Mouse (Mus musculus) liver, embryonic 13.5 days (tissue): ENCODE measurements at regions not wholly inside any gene's neighbourhood (a gene's known extent, or its start where the extent isn't known, plus 50 kb on each side); places are given as distances from the start of the nearest gene placed in this dataset.

Experiments
- ATAC-seq: fragments of 200-750 bp; cut with Nextera tagmentation; 2 replicates; pipeline ENCODE4 v1.8.0; 2017; ENCODE audit warnings: low read depth, mild to moderate bottlenecking, moderate number of reproducible peaks, moderate library complexity
- DNase-seq: peaks from one replicate; pipeline ENCODE4 v3.0.0; 2022
- H3K27ac ChIP-seq: fragments of 300-500 bp; sonication (generic); 2 replicates; pipeline ENCODE4 v1.5.1; 2015; ENCODE audit warnings: moderate library complexity, mild to moderate bottlenecking, inconsistent platforms
- H3K27me3 ChIP-seq: fragments of 300-500 bp; sonication (generic); 2 replicates; pipeline ENCODE4 v1.6.1; 2015; ENCODE audit warnings: mild to moderate bottlenecking, inconsistent platforms
- H3K36me3 ChIP-seq: fragments of 300-500 bp; sonication (generic); 2 replicates; pipeline ENCODE4 v1.6.1; 2015; ENCODE audit warnings: mild to moderate bottlenecking, inconsistent platforms
- H3K4me1 ChIP-seq: fragments of 300-500 bp; sonication (generic); replicated peaks from 2 replicates; pipeline ENCODE4 v1.6.1; 2015; ENCODE audit warnings: inconsistent platforms
- H3K4me2 ChIP-seq: fragments of 300-500 bp; sonication (generic); 2 replicates; pipeline ENCODE4 v1.6.1; 2015; ENCODE audit warnings: inconsistent platforms, mild to moderate bottlenecking, moderate library complexity
- H3K4me3 ChIP-seq: fragments of 300-500 bp; sonication (generic); replicated peaks from 2 replicates; pipeline ENCODE4 v1.5.1; 2015; ENCODE audit warnings: mild to moderate bottlenecking, inconsistent platforms
- H3K9ac ChIP-seq: fragments of 300-500 bp; sonication (generic); 2 replicates; pipeline ENCODE4 v1.6.1; 2015; ENCODE audit warnings: mild to moderate bottlenecking, inconsistent platforms
- H3K9me3 ChIP-seq: fragments of 300-500 bp; sonication (generic); replicated peaks from 2 replicates; pipeline ENCODE4 v1.6.1; 2016; ENCODE audit warnings: inconsistent platforms
- WGBS: fragments of 180-500 bp; shearing (Covaris S2); methylation state at CpG from one replicate; pipeline ENCODE4 v1.1.7; 2015; ENCODE audit not compliant: insufficient replicate concordance; 5-methylcytosine and 5-hydroxymethylcytosine counted together

DNA sequence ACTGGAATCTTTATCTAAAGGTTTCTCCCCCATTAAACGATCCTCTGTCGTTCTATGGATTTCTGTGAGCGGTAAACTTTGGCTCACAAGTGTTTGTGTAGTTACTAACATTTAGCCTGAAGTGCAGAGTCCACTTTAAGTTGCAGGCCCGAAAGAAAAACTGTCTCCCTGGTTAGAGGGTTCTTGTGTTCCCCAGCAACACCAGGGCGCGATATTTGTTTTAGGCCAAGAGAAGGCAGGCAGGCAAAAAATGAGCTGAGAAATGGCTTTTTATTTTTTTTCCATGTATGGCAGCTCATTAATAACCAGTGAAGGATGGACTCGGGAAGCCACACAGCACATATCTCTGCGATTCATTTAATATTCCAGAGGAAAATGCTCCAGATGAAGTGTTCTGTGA lies 357.4 kb upstream of the Nfe2l3 start:
- Histone ChIP-seq H3K9me3 (no peaks in the 10 kb centered on the region), H3K4me2 (no peak overlapping the region), H3K27ac (no peak overlapping the region), H3K27me3 (no peaks in the 10 kb centered on the region), H3K4me1 (0 out of 2 replicates have a peak, but pooled peaks cover 3% of the 10 kb centered on the region), H3K36me3 (no peaks in the 10 kb centered on the region), H3K4me3 (no peak overlapping the region), H3K9ac (no peak overlapping the region)
- no peak for ATAC-seq
- 72% methylated on average over 8 of the region's 8 CpGs for WGBS
- no peak for DNase-seq

DNA sequence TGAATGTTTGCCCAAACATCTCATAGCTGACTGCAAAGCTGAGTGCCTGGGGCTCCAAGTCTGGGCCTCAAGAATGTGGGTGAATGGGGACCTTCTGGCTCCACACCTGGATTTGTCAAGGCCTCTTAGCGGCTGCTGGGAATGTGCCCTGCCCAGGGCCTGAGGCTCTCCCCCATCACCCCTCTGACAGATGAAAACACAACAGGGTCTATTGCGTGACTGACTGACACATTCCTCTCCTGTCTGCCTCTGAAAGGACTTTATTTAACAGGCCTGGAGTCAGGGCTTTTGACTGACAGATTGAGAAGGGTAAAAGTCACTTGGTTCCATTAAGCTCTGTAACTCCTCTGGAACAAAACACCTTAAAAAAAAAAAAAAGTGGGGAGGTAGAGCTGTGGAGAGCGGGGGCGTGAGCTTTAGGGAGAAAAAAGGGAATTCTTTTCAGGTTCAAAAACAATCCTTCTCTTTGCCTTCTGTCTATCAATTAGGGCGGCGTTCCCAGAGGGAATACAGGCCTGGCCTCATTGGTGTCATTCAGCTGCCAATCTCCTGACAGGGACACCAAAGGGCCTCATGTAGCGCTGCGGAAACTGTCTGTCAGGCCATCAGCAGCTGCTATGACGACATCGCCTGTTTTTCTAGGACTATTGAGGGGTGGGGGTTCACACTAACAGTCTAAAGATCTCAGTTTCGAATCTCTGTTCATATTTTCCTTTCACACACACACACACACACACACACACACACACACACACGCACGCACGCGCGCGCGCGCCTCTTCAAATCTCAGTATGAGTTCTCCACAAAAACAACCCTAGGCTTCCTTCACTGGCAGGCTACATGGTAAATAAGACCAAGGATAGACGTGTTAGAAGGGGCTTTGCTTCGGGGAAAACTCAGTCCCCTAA lies 355.4 kb upstream of the Nfe2l3 start:
- no peaks in the 10 kb centered on the region for H3K36me3 ChIP-seq
- no peak overlapping the region for H3K4me2 ChIP-seq
- DNase-seq: no peak
- H3K9ac ChIP-seq: no peak overlapping the region
- no peak overlapping the region for H3K4me3 ChIP-seq
- ATAC-seq: no peak
- H3K9me3 ChIP-seq: no peaks in the 10 kb centered on the region
- H3K4me1 ChIP-seq: 0 out of 2 replicates have a peak, but pooled peaks cover 3% of the 10 kb centered on the region
- 75% methylated on average over 21 of the region's 21 CpGs for WGBS
- no peaks in the 10 kb centered on the region for H3K27me3 ChIP-seq
- H3K27ac ChIP-seq: no peak overlapping the region

DNA sequence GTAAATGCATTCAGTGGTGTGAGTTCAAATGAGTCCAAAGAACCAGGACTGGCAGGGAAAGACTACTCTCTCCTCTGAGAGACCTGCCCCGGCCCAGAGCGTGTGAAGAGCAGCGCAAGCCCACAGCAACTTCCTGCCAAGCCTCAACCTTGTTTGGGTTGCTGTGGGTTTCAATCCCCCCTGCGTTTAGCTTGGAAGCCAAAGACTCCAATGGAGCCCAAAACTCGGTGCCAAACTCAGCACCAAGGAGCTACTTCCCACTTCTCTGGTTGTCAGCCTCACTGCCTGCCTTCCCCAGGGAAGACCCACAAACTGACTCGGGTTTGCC lies 354.7 kb upstream of the Nfe2l3 start:
- no peak overlapping the region for H3K9ac ChIP-seq
- no peak overlapping the region for H3K4me2 ChIP-seq
- H3K4me1 ChIP-seq: 0 out of 2 replicates have a peak, but pooled peaks cover 3% of the 10 kb centered on the region
- ATAC-seq (no peak), DNase-seq (no peak)
- H3K36me3 ChIP-seq: no peaks in the 10 kb centered on the region
- no peak overlapping the region for H3K4me3 ChIP-seq
- 47% methylated on average over 6 of the region's 6 CpGs for WGBS
- H3K27ac ChIP-seq: no peak overlapping the region
- H3K27me3 ChIP-seq: no peaks in the 10 kb centered on the region
- H3K9me3 ChIP-seq: no peaks in the 10 kb centered on the region

DNA sequence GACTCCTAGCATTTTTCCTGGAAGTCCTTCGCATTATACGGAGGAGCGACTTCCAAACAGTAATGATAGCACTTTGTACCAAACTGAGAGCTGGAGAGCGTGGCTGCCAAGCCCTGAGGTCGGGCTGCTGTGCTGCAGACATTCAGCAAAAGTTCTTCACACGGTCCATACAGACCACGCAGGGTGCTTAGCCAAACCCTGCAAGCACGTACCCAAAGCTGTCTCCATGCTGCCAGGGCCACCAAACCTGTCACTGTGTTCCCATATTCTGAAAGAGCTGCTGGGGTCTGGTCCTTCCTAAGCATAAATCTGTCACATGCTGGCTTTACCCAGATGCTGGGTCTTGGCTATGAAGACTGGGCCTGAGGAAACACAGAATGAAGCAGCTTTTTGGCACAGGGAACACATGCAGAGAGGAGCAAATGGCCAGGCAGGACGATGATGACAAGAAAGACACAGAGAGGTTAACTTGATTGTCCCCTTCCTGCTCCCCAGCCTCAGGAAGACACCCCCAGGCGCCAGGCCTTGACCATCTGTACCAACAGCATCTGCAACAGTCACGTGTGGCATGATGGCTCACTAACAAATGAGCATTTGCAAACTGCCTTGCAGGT lies 354.0 kb upstream of the Nfe2l3 start:
- ATAC-seq (no peak), DNase-seq (no peak)
- Histone ChIP-seq H3K9ac (no peak overlapping the region), H3K9me3 (no peaks in the 10 kb centered on the region), H3K4me3 (no peak overlapping the region), H3K4me1 (0 out of 2 replicates have a peak, but pooled peaks cover 3% of the 10 kb centered on the region), H3K27ac (no peak overlapping the region), H3K4me2 (no peak overlapping the region), H3K36me3 (no peaks in the 10 kb centered on the region), H3K27me3 (no peaks in the 10 kb centered on the region)
- 60% methylated on average over 11 of the region's 11 CpGs for WGBS

DNA sequence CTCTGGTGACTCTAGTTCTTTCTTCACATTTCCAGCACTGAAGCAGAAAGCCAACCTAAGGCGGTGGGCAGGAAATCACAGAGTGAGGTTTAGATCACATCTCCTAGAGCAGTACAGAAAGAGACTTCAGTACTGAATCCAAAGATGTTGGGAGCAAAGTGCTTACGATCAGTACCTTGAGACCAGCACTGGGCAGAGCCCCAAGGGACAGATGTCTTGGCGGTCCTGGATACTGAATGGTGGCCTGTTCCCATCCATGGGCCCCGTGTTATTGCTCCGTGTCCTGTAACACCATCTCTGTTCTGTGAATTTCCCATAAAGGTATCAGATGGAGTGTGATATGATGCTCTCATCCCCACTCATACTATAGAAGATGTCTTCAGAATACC lies 353.5 kb upstream of the Nfe2l3 start:
- no peak overlapping the region for H3K27ac ChIP-seq
- H3K36me3 ChIP-seq: no peaks in the 10 kb centered on the region
- WGBS: 68% methylated on average over 5 of the region's 5 CpGs
- H3K4me1 ChIP-seq: 0 out of 2 replicates have a peak, but pooled peaks cover 3% of the 10 kb centered on the region
- no peaks in the 10 kb centered on the region for H3K27me3 ChIP-seq
- H3K4me3 ChIP-seq: no peak overlapping the region
- no peak for ATAC-seq
- no peaks in the 10 kb centered on the region for H3K9me3 ChIP-seq
- no peak overlapping the region for H3K9ac ChIP-seq
- no peak for DNase-seq
- no peak overlapping the region for H3K4me2 ChIP-seq

DNA sequence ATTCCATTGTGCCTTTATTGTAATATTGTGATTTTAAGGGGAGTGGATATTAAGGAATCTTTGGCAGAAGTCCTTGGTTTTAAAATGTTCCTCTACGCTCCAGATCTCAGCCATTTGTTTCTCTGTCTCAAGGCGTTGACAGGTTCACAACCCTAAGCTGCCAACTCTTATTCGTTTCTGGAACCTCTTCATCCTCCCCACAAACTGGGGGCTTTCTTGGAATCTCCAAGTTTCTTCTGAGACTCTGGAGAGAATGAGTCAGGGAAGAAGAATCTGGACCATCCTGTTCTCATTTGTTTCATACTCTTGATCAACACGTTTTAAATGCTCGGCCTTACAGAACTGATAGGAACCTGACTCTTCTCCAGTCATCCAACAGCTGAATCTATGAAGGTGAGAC lies 351.4 kb upstream of the Nfe2l3 start:
- Histone ChIP-seq H3K9ac (no peak overlapping the region), H3K4me2 (no peak overlapping the region), H3K4me3 (no peak overlapping the region), H3K27ac (no peak overlapping the region), H3K27me3 (no peaks in the 10 kb centered on the region), H3K9me3 (no peaks in the 10 kb centered on the region), H3K4me1 (no peaks in the 10 kb centered on the region), H3K36me3 (no peaks in the 10 kb centered on the region)
- DNase-seq (no peak), ATAC-seq (no peak)
- 57% methylated on average over 5 of the region's 5 CpGs for WGBS

DNA sequence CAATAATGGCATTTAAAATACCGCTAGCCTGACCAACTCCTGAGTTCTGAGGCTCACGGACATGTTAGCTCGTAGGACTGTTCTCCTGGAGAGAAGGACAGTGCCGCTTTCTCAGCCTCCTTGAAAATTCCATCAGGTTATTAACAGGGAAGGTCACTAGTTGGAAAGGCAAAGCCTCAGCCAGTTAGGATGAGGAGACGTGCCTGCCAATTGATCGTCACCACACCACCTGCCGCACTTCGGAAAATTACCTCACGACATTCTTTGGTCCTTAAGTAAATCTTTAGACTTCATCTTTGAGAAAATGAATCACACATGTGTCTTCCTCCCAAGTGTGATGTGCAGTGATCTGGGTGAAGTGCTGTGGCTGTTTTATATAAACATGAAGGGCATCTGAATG lies 347.8 kb upstream of the Nfe2l3 start:
- Histone ChIP-seq H3K4me3 (no peak overlapping the region), H3K4me2 (no peak overlapping the region), H3K9ac (no peak overlapping the region), H3K4me1 (peaks cover 7% of the 10 kb centered on the region), H3K9me3 (no peaks in the 10 kb centered on the region), H3K27me3 (no peaks in the 10 kb centered on the region), H3K27ac (no peak overlapping the region), H3K36me3 (no peaks in the 10 kb centered on the region)
- WGBS: 77% methylated on average over 9 of the region's 9 CpGs
- ATAC-seq (no peak), DNase-seq (no peak)

DNA sequence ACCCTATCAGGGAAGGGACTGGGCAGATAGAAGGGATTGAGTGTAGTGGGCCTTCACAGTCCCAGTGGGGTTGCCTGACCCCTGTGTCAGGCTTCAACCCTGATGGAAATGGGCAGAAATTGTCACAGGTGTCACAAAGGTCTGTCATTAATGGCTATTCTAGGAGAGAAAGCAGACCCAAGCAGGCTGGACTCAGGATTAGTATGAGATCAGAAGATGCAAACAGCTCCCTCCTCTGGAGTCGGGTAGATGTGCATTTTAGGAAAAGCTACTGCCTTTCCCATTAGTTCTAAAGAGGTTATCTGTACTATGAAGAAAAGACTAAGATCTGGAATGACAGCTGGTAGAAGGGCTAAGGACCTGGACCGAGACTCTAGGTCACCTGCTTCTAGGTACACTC lies 346.9 kb upstream of the Nfe2l3 start:
- Histone ChIP-seq H3K9ac (no peak overlapping the region), H3K4me3 (no peak overlapping the region), H3K9me3 (no peaks in the 10 kb centered on the region), H3K27me3 (no peaks in the 10 kb centered on the region), H3K27ac (no peak overlapping the region), H3K4me2 (no peak overlapping the region), H3K36me3 (no peaks in the 10 kb centered on the region), H3K4me1 (peaks cover 7% of the 10 kb centered on the region)
- DNase-seq (no peak), ATAC-seq (no peak)
- WGBS: 33% methylated on average over 2 of the region's 2 CpGs

DNA sequence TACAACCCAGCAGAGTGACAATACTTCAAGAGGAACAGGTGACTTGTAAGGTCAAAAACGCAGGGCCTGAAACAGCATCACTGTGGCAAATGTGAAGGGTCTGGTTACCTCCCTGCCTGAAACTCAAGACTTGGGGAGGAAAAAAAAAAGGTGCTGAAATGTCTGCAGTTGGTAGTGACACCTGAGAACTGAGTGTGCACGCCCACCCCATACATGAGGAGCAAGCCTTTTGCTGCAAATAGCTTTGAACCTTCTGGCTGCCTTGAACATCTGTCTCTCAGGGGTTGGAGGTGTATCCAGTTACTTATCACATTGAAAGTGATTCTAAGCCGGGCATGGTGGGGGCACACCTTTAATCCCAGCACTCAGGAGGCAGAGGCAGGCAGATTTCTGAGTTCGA lies 346.1 kb upstream of the Nfe2l3 start:
- no peak overlapping the region for H3K9ac ChIP-seq
- no peaks in the 10 kb centered on the region for H3K27me3 ChIP-seq
- H3K4me2 ChIP-seq: no peak overlapping the region
- no peaks in the 10 kb centered on the region for H3K9me3 ChIP-seq
- H3K36me3 ChIP-seq: no peaks in the 10 kb centered on the region
- H3K4me1 ChIP-seq: peaks cover 7% of the 10 kb centered on the region
- no peak overlapping the region for H3K27ac ChIP-seq
- ATAC-seq (no peak), DNase-seq (no peak)
- 46% methylated on average over 4 of the region's 4 CpGs for WGBS
- H3K4me3 ChIP-seq: no peak overlapping the region

DNA sequence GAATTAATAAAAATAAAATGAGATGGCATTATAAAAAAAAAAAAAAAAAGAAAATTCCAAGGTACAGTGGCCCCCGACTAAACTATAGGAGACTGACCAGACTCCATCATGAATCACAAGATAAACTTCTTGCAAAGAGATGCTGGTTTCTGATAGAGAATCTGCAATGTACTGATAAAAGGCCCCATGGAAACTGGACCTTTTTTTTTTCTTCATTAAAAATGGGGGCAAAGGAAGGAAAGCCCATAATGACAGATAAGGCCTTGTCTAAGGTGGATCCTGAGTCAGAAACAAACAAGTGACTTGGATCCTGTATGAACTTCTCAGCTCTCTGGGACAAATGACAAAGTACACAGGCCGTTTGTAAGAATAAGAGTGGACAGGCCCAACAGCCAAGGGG lies 344.7 kb upstream of the Nfe2l3 start:
- H3K4me2 ChIP-seq: no peak overlapping the region
- WGBS: 16% methylated on average over 2 of the region's 2 CpGs
- no peaks in the 10 kb centered on the region for H3K9me3 ChIP-seq
- ATAC-seq: no peak
- peaks cover 7% of the 10 kb centered on the region for H3K4me1 ChIP-seq
- DNase-seq: no peak
- H3K4me3 ChIP-seq: no peak overlapping the region
- H3K27me3 ChIP-seq: no peaks in the 10 kb centered on the region
- H3K36me3 ChIP-seq: no peaks in the 10 kb centered on the region
- H3K9ac ChIP-seq: no peak overlapping the region
- H3K27ac ChIP-seq: no peak overlapping the region

DNA sequence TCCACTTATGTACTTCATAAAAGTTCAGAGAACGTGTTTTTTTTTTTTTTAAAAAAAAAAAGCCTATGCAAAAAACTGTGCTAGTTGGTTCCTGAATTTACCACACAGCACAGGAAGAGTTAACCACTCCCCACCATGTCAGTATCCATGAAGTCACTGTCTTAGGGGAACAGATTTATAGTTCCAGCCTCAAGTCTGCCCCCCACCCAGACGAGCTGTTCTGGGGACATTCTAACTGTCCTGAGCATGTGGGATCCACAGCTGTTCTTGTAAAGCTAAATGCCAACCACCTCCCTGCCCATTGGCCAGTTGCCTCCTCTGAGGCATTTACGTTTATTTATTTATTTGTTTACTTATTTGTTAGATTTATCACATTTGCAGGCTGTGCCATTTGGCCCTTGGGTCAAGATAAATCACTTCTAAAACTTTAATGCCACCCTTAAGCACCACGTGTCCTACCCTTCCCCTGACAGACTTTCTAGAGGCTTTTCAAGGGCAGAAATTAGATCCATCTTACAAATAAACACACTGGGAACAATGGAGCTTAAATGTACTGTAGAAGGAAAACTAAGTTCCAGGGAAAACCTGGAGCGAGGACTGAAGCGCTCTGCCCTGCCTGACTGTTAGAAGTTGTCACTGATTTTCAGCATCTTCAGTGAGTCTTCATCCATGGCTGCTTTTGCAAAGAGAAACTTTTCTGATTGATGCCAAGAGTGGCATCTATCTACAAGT lies 343.7 kb upstream of the Nfe2l3 start:
- H3K27me3 ChIP-seq: no peaks in the 10 kb centered on the region
- no peak overlapping the region for H3K4me2 ChIP-seq
- WGBS: 47% methylated on average over 6 of the region's 6 CpGs
- H3K9me3 ChIP-seq: no peaks in the 10 kb centered on the region
- H3K27ac ChIP-seq: no peak overlapping the region
- ATAC-seq (no peak), DNase-seq (no peak)
- no peaks in the 10 kb centered on the region for H3K36me3 ChIP-seq
- no peak overlapping the region for H3K9ac ChIP-seq
- no peak overlapping the region for H3K4me3 ChIP-seq
- H3K4me1 ChIP-seq: peaks cover 7% of the 10 kb centered on the region
